Mouse (Mus musculus): Measurements from ENCODE around the gene Fam129a. TPM values are rescaled to one million over a fixed set of nuclear protein-coding genes. Genes with fewer than 3 reads are reported as not detected.

Gene Fam129a
- total RNA-seq, 2 experiments from 2014 or later = 4.8 to 6.2 TPM

- DNase-seq (ENCODE audit: low spot score in 2 of 2) = no peak
Measured at GRCm38 (mm10) chr1:151660883-151661282, 89.9 kb downstream of the Fam129a start.

GRCm38 (mm10) chr1:151661684-151662439 lies 90.9 kb downstream of the Fam129a start:
- DNase-seq (ENCODE audit: low spot score in 2 of 2) = no peak

DNA sequence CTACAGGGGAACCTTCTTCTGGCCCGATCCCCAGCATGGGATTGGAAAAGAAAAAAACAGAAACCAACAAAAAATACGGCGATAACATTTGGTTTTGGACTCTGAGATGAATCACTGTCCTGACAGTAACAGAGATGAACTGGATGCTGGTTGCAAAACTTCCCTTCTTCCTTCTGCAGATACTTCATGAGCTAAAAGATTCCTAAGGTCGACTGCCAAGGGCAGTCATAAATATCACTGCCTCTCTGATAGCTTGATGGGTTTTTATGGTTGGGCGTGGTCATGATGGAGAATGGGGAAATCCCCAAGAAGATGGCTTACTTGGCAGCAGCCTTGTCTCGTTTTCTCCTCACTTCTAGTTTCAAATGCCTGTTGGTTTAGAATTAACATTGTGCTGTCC lies 92.0 kb downstream of the Fam129a start:
- DNase-seq (ENCODE audit: low spot score in 2 of 2) = no peak

- DNase-seq (ENCODE audit: low spot score in 2 of 2) = no peak
Measured at GRCm38 (mm10) chr1:151664384-151664783, 93.4 kb downstream of the Fam129a start.

- no peak for DNase-seq (ENCODE audit: low spot score in 2 of 2)
Measured at GRCm38 (mm10) chr1:151664837-151665431, 93.9 kb downstream of the Fam129a start.

- DNase-seq (ENCODE audit: low spot score in 2 of 2) = no peak
Measured at GRCm38 (mm10) chr1:151667351-151668074, 96.5 kb downstream of the Fam129a start.

DNA sequence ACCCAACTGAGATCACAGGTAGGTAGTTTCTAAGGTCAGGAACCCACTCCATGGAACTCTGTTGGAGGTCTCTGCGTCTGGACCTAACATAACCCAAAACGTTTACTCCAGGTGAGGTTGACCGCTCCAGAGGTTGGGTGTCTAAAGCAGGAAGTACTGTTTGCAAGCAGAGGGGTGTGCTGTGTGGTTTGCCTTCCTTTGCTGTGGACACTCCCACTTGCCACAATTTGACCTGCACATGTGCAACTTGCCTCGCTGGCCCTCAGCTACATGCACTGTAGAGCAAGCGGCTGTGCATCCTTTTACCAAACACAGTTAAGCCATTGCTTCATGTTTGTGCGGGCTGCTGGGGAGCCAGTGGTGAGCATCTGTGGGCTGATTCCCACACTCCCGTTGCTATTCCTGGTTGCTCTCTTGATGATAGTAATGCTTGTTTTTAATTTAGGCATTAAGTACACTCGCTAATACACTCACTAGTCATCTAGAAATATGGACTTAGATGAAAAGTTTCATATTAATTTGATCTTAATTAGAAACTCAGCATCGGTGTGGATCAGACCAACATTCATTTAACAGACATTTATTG lies 99.1 kb downstream of the Fam129a start:
- no peak for DNase-seq (ENCODE audit: low spot score in 2 of 2)

GRCm38 (mm10) chr1:151675684-151676083 lies 104.7 kb downstream of the Fam129a start:
- DNase-seq (ENCODE audit: low spot score in 2 of 2) = no peak

DNA sequence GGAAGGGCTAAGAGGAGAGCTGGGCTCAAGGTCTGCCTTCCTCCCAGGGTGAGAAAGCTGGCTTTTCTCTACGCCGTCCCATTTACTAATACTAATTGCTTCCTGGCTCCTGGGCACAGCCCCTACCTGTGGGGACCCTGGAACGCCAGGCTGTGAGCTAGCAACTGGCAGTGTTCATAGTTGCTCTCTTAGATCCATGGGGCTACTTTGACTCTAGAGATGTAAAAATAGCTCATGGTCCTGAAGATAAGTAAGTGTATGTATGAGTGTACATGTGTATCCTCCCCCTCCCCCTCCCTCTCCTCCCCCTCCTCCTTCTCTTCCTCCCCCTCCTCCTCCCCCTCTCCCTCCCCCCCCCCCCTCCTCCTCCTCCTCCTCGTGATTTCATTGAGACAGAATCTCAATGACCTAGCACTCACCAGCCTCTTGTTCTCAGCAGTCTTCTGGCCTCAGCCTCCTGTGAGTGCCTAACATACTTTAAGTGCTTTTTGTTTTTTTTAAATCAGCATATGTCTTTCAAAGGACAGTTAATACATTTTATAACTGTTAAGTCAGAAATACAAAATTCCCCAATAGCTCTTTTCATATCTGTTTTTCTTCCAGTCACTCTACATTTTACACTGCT lies 106.3 kb downstream of the Fam129a start:
- no peak for DNase-seq (ENCODE audit: low spot score in 2 of 2)

- DNase-seq (ENCODE audit: low spot score in 2 of 2) = no peak
Measured at GRCm38 (mm10) chr1:151677975-151678374, 107.0 kb downstream of the Fam129a start.

GRCm38 (mm10) chr1:151679153-151679552 lies 108.2 kb downstream of the Fam129a start:
- DNase-seq (ENCODE audit: low spot score in 2 of 2) = no peak

DNA sequence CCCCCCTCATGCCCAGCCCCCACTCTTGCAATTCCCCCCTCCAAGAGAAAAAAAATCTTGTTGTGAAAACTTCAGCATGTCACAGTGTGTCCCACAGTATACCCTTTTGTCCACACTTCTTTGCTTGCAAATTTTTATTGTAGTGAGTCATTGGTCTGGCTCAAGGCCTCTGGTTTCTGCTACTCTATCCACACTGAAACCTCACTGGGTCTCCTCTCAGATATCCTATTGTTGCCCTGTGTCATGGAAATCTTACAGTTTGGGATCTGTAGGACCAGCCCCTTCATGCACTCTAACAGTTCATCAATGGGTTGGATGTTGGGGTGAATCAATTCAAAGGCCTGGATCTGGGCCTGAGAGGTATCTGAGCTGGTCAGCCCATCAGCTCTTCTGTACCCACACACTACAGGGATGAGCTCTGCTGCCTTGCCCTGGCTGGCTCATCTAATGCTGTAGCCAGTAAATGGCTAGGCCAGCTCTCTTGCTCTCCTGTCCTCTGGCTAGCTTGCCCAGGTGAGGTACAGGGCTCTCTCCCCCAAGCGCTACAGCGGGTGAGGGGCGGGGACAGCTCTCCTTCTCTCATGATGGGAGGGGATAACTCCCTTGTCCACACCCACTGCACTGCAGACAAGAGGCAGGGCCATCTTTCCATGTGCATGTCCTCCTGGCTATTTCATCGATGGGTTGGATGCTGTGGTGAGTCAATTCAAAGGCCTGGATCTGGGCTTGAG lies 109.1 kb downstream of the Fam129a start:
- DNase-seq (ENCODE audit: low spot score in 2 of 2) = no peak

- DNase-seq (ENCODE audit: low spot score in 2 of 2) = no peak
Measured at GRCm38 (mm10) chr1:151680971-151681370, 110.0 kb downstream of the Fam129a start.

DNA sequence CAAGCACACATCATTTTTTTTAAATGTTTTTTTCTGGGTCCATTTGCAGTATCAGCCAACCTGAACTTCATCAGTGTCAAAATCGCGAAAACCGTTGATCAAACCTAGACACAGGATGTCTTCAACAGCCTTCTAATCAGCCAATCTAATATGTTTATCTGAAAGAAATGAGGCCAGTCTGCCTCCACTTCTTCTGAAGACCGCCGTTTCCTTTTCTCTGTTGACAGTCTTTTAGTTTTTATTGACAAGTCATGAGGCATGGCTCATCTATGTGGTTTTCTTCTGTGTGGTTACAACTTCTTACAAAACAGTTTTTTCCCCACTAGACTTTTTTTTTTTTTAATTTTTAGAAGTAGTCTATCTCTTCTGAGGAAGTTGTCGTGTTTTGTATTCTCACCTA lies 111.9 kb downstream of the Fam129a start:
- no peak for DNase-seq (ENCODE audit: low spot score in 2 of 2)

GRCm38 (mm10) chr1:151684451-151684892 lies 113.5 kb downstream of the Fam129a start:
- no peak for DNase-seq (ENCODE audit: low spot score in 2 of 2)

DNA sequence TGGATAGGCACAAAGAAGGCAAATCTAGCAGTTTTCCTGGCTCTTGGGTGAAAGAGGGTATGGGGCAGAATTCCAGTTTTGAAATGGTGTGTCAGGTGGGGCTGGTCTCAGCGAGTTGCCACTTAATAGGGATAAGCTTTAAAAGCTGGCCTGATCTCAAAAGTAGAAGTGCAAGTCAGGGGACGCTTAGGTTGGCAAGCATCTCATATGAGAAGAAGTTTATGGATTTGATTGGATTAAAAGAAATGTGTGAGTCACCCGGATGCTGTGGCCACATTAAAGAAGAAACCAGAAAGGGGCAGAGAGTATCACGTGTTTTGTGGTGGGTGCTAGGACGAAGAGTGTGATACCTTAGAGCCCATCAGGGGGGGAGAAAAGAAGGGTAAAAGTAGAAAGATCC lies 114.0 kb downstream of the Fam129a start:
- DNase-seq (ENCODE audit: low spot score in 2 of 2) = no peak

- DNase-seq (ENCODE audit: low spot score in 2 of 2) = no peak
Measured at GRCm38 (mm10) chr1:151685666-151686309, 114.8 kb downstream of the Fam129a start.

DNA sequence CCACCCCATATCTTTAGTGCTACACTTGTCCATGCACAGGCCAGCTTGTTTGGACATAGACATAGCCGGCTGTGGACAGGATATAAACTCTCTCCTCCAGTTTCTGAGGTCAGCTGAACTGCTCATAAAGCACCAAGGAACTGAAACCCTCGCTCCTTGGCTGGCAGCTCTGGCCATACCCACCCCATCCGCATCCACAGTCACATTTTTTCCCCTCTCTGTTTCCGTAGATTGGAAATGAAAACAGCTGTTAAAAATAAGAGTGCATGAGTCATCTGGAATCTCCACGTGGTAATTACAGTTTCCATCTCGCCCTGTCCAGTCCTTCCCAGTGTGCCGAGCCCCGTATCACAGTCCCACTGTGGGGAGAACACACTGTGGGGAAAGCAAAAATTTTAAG lies 115.7 kb downstream of the Fam129a start:
- DNase-seq (ENCODE audit: low spot score in 2 of 2) = no peak

- DNase-seq (ENCODE audit: low spot score in 2 of 2) = no peak
Measured at GRCm38 (mm10) chr1:151689032-151689431, 118.0 kb downstream of the Fam129a start.

GRCm38 (mm10) chr1:151689561-151689960 lies 118.6 kb downstream of the Fam129a start:
- DNase-seq (ENCODE audit: low spot score in 2 of 2) = no peak
